Mouse (Mus musculus): ENCODE results near the gene Irf2.

The Irf2 gene

GRCm38 (mm10) chr8:46758676-46759075, 19.1 kb downstream of the Irf2 start:
- no peak for DNase-seq

- DNase-seq, result no peak
Observed at GRCm38 (mm10) chr8:46759562-46759961, 20.0 kb downstream of the Irf2 start.

GRCm38 (mm10) chr8:46760701-46761100, 21.2 kb downstream of the Irf2 start:
- DNase-seq, result no peak

GRCm38 (mm10) chr8:46761454-46761853, 21.9 kb downstream of the Irf2 start:
- no peak for DNase-seq

GRCm38 (mm10) chr8:46769408-46770180, 30.1 kb downstream of the Irf2 start:
- DNase-seq, result no peak

GRCm38 (mm10) chr8:46770905-46771516, 31.5 kb downstream of the Irf2 start:
- no peak for DNase-seq

- DNase-seq, result no peak
Observed at GRCm38 (mm10) chr8:46772801-46773200, 33.3 kb downstream of the Irf2 start.

- no peak for DNase-seq
Observed at GRCm38 (mm10) chr8:46777760-46778460, 38.4 kb downstream of the Irf2 start.

GRCm38 (mm10) chr8:46781067-46781657, 41.6 kb downstream of the Irf2 start:
- DNase-seq, result no peak

- DNase-seq, result no peak
Observed at GRCm38 (mm10) chr8:46782254-46782653, 42.7 kb downstream of the Irf2 start.

- DNase-seq, result no peak
Observed at GRCm38 (mm10) chr8:46785070-46785469, 45.5 kb downstream of the Irf2 start.

- no peak for DNase-seq
Observed at GRCm38 (mm10) chr8:46785926-46786325, 46.4 kb downstream of the Irf2 start.

GRCm38 (mm10) chr8:46789091-46789881, 49.8 kb downstream of the Irf2 start:
- DNase-seq, result no peak

GRCm38 (mm10) chr8:46791664-46792371, 52.3 kb downstream of the Irf2 start:
- DNase-seq, result no peak

GRCm38 (mm10) chr8:46792653-46793052, 53.1 kb downstream of the Irf2 start:
- DNase-seq, result no peak

- no peak for DNase-seq
Observed at GRCm38 (mm10) chr8:46793248-46793647, 53.7 kb downstream of the Irf2 start.

- DNase-seq, result no peak
Observed at GRCm38 (mm10) chr8:46794317-46794716, 54.8 kb downstream of the Irf2 start.

- no peak for DNase-seq
Observed at GRCm38 (mm10) chr8:46799212-46799611, 59.7 kb downstream of the Irf2 start.

- no peak for DNase-seq
Observed at GRCm38 (mm10) chr8:46799706-46800105, 60.2 kb downstream of the Irf2 start.

- no peak for DNase-seq
Observed at GRCm38 (mm10) chr8:46801153-46801684, 61.7 kb downstream of the Irf2 start.

- DNase-seq, result no peak
Observed at GRCm38 (mm10) chr8:46802009-46802408, 62.5 kb downstream of the Irf2 start.

- no peak for DNase-seq
Observed at GRCm38 (mm10) chr8:46804721-46805120, 65.2 kb downstream of the Irf2 start.

Data from thymus, postnatal 36 days (tissue).